Mouse (Mus musculus) olfactory bulb, adult 2 months (tissue): Measurements from ENCODE around the gene Tox2. TPM values are rescaled to one million over a fixed set of nuclear protein-coding genes. Genes with fewer than 3 reads are reported as not detected.

ENCODE experiments used
- H3K27ac ChIP-seq: fragments of 200-500 bp; 2 replicates; pipeline ENCODE4 v1.5.1; 2012; ENCODE audit warnings: low read depth, low read length; ENCODE audit not compliant: insufficient read depth
- H3K4me1 ChIP-seq: fragments of 200-500 bp; 2 replicates; pipeline ENCODE4 v1.6.1; 2012; ENCODE audit warnings: low read length; ENCODE audit not compliant: control insufficient read depth, insufficient read depth
- H3K4me3 ChIP-seq: fragments of 200-500 bp; 2 replicates; pipeline ENCODE4 v1.5.1; 2012; ENCODE audit warnings: mild to moderate bottlenecking, low read depth, low read length, moderate library complexity; ENCODE audit not compliant: insufficient read depth
- CTCF ChIP-seq: fragments of 200-500 bp; IDR thresholded peaks from 2 replicates; pipeline ENCODE4 v1.5.1; 2012; ENCODE audit warnings: low read depth, mild to moderate bottlenecking, low read length, moderate library complexity; ENCODE audit not compliant: insufficient read depth
- POLR2A ChIP-seq: fragments of 200-500 bp; IDR thresholded peaks from 2 replicates; pipeline ENCODE4 v1.6.1; 2012; ENCODE audit warnings: mild to moderate bottlenecking, low read depth, low read length, moderate library complexity; ENCODE audit not compliant: insufficient read depth
- WGBS: fragments of 180-500 bp; shearing (Covaris S2); methylation state at CpG from one replicate; pipeline ENCODE4 v1.1.7; 2018; 5-methylcytosine and 5-hydroxymethylcytosine counted together
- polyA plus RNA-seq: library from polyadenylated mRNA; stranded (reverse); fragments of >200 nt; gene quantifications from 2 replicates; pipeline ENCODE4 v1.2.4, GENCODE M21; 2012; ENCODE audit warnings: low replicate concordance; ENCODE audit not compliant: missing spikeins, insufficient read depth, insufficient read length

Gene Tox2
- polyA plus RNA-seq, 1 experiment, result not detected

GRCm38 (mm10) chr2:163362940-163363921, 160.3 kb downstream of the Tox2 start:
- 76% methylated on average over 12 of the region's 12 CpGs for WGBS
- no peak overlapping the region for H3K27ac ChIP-seq
- no peak overlapping the region for H3K4me3 ChIP-seq
- no peak for TF ChIP-seq CTCF
- TF ChIP-seq POLR2A, result no peak
- no peaks in the 10 kb centered on the region for H3K4me1 ChIP-seq

DNA sequence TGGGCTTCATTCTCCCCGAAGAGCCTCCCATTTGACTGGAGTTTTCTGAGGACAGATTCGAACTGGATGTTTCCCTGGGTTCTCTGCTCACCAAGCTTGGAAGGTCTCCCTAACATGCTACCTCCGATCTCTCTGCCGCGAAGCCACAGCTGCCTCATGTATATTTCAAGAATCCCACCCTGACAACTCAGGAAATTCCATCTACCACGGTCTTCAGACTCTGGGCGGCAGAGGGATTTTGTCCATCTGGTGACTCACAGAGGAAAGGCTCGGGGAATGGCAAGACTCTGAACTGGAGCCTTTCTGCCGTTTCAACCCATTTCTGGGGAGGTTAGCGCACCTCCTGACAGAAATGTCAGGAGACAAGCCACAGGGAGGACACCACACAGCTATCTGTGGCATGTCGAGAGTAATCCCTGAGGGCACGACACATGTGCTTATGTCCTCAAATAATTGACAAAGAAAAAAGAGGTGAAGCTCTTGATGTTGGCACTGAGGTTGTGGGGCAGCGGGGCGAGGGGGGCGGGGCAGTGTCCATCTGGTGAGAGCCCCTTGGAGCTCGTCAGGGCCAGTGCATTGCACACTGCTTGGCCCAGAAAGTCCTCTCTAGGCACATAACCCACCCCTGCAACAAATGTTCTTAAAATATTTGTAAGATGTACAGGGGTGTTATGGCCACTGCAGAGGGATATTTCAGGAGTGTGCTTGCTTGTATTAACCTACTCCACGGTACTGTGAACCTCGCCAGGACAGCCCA, 162.0 kb downstream of the Tox2 start:
- no peak overlapping the region for H3K4me3 ChIP-seq
- WGBS, result 80% methylated on average over 18 of the region's 18 CpGs
- TF ChIP-seq CTCF, result no peak
- TF ChIP-seq POLR2A, result no peak
- H3K4me1 ChIP-seq, result no peaks in the 10 kb centered on the region
- H3K27ac ChIP-seq, result no peak overlapping the region

- Histone ChIP-seq H3K4me1 (no peaks in the 10 kb centered on the region), H3K27ac (no peak overlapping the region), H3K4me3 (no peak overlapping the region)
- TF ChIP-seq CTCF, result no peak
- no peak for TF ChIP-seq POLR2A
- WGBS, result 55% methylated on average over 4 of the region's 4 CpGs
Measured at GRCm38 (mm10) chr2:163370175-163370574, 167.2 kb downstream of the Tox2 start.

- TF ChIP-seq CTCF (no peak), POLR2A (no peak)
- no peak overlapping the region for H3K27ac ChIP-seq
- WGBS, result 97% methylated on average over 1 of the region's 1 CpGs
Measured at GRCm38 (mm10) chr2:163372627-163373026, 169.7 kb downstream of the Tox2 start.

More at GRCm38 (mm10) chr2:163372627-163373026, 169.7 kb downstream of the Tox2 start:
- Histone ChIP-seq H3K4me3 (no peak overlapping the region), H3K4me1 (no peaks in the 10 kb centered on the region)

Other genes with a start within 250 kb of the Tox2 start
- not detected in 2 replicates for gene Sgk2, start 215.8 kb upstream of the Tox2 start, polyA plus RNA-seq
- not detected in 2 replicates for gene Ift52, start 185.8 kb upstream of the Tox2 start, polyA plus RNA-seq
- gene Mybl2, start 148.4 kb upstream of the Tox2 start, polyA plus RNA-seq, result not detected in 2 replicates
- gene Gtsf1l, start 115.3 kb upstream of the Tox2 start, polyA plus RNA-seq, result not detected in 2 replicates
- not detected in 2 replicates for gene Jph2, start 194.9 kb downstream of the Tox2 start, polyA plus RNA-seq
- gene Oser1, start 221.6 kb downstream of the Tox2 start, polyA plus RNA-seq, result not detected in 2 replicates
- gene Gdap1l1, start 235.4 kb downstream of the Tox2 start, polyA plus RNA-seq, result not detected in 2 replicates